Mouse (Mus musculus) ES-Bruce4 (cell line): ENCODE measurements around the gene Il18. TPM values are rescaled to one million over a fixed set of nuclear protein-coding genes. Genes with fewer than 3 reads are reported as not detected.

Experiments used
- H3K27ac ChIP-seq: 2 replicates; pipeline ENCODE4 v1.5.1; 2012; ENCODE audit warnings: low read length, inconsistent platforms; ENCODE audit not compliant: insufficient read depth
- H3K27me3 ChIP-seq: 2 replicates; pipeline ENCODE4 v1.6.1; 2012; ENCODE audit warnings: mild to moderate bottlenecking, low read length, inconsistent platforms; ENCODE audit not compliant: control insufficient read depth, poor library complexity, insufficient read depth, severe bottlenecking
- H3K36me3 ChIP-seq: 2 replicates; pipeline ENCODE4 v1.6.1; 2012; ENCODE audit warnings: inconsistent platforms, mild to moderate bottlenecking, low read length, moderate library complexity; ENCODE audit not compliant: control insufficient read depth, poor library complexity, insufficient read depth, severe bottlenecking
- H3K4me1 ChIP-seq: one replicate; pipeline ENCODE4 v1.8.1; 2011; ENCODE audit warnings: low read length; ENCODE audit not compliant: control insufficient read depth, insufficient read depth
- H3K4me3 ChIP-seq: 2 replicates; pipeline ENCODE4 v1.5.1; 2011; ENCODE audit warnings: low read depth, mild to moderate bottlenecking, low read length
- H3K9ac ChIP-seq: 2 replicates; pipeline ENCODE4 v1.6.1; 2012; ENCODE audit warnings: low read depth, mild to moderate bottlenecking, inconsistent platforms; ENCODE audit not compliant: poor library complexity, severe bottlenecking
- H3K9me3 ChIP-seq: replicated peaks from 2 replicates; pipeline ENCODE4 v1.6.1; 2012; ENCODE audit warnings: mild to moderate bottlenecking, low read length, inconsistent platforms; ENCODE audit not compliant: control insufficient read depth, poor library complexity, insufficient read depth, severe bottlenecking
- CTCF ChIP-seq: IDR thresholded peaks from one replicate; pipeline ENCODE4 v1.8.1; 2011; ENCODE audit warnings: low read depth, low read length
- EP300 ChIP-seq: IDR thresholded peaks from 2 replicates; pipeline ENCODE4 v1.6.1; 2011; ENCODE audit warnings: low read depth, low read length; ENCODE audit not compliant: insufficient read depth
- POLR2A ChIP-seq: IDR thresholded peaks from one replicate; pipeline ENCODE4 v1.8.1; 2011; ENCODE audit warnings: low read length; ENCODE audit not compliant: insufficient read depth
- polyA plus RNA-seq: library from polyadenylated mRNA; stranded (reverse); fragments of >200 nt; gene quantifications from 2 replicates; pipeline ENCODE4 v1.2.4, GENCODE M21; 2011; ENCODE audit warnings: low read depth; ENCODE audit not compliant: missing spikeins, insufficient read depth, insufficient read length

Gene Il18
- polyA plus RNA-seq, 1 experiment, result 1.2 TPM

DNA sequence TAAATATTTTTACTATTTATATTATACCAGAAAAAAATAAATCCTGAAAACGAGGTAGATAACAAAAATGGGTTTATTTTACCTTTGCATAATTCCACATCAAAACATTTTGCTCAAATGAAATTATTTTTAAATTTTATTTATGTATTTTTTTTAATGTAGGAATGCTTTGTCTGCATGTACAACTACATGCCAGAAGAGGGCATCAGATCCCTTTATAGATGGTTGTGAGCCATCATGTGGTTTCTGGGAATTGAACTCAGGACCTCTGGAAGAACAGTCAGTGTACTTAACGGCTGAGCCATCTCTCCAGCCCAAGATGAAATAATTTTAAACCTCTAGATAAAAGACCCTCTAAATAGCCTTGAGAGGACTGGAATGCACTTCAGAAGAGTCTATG lies 33.1 kb upstream of the Il18 start:
- H3K36me3 ChIP-seq, result no peaks in the 10 kb centered on the region; the same call in 1 of the 2 replicates
- no peaks in the 10 kb centered on the region for H3K4me1 ChIP-seq
- no peaks in the 10 kb centered on the region for H3K27me3 ChIP-seq
- H3K27ac ChIP-seq, result no peak overlapping the region
- H3K9me3 ChIP-seq, result no peaks in the 10 kb centered on the region
- H3K4me3 ChIP-seq, result no peak overlapping the region
- no peak for TF ChIP-seq CTCF
- no peak for TF ChIP-seq EP300
- TF ChIP-seq POLR2A, result no peak
- no peak overlapping the region for H3K9ac ChIP-seq

DNA sequence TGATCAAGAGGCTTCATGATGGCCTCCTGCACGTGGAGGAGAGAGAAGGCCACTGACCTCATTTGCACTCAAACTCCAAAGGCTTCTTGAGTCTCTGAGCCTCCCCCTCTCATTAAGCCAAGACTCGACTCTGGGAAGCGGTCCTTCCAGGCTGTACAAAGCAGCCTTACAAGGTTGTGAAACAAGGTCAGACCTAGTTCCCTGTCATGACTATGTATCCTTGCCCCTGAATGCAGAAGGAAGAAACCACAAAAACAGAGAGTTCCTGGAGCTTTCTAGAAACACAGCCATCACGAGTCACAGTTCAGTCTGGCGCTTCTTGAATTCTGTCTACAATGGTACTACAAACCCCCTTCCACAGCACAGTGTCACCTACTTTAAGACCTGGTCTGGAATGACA lies 32.1 kb upstream of the Il18 start:
- H3K9ac ChIP-seq, result no peak overlapping the region
- no peak overlapping the region for H3K27ac ChIP-seq
- H3K4me3 ChIP-seq, result no peak overlapping the region
- TF ChIP-seq CTCF, result no peak
- no peaks in the 10 kb centered on the region for H3K4me1 ChIP-seq
- H3K9me3 ChIP-seq, result no peaks in the 10 kb centered on the region
- no peaks in the 10 kb centered on the region; the same call in 1 of the 2 replicates for H3K36me3 ChIP-seq
- no peaks in the 10 kb centered on the region for H3K27me3 ChIP-seq

DNA sequence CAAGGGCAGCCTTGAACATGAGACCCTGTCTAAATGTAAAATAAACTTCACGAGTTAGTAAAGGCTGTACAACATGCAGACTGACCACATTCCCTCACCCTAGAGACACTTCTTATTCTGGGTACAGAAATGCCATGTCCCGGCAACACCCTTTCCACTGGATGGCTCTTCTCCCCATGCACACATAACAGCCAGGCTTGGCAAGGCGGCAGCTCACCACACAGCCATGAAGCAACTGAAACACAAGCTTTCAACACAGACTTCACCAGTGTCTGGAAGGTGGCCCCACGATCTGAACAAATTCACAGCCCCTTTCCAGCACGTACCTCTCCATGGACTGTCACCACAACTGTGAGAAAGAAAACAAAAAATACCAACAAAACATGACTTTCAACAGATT lies 29.7 kb upstream of the Il18 start:
- Histone ChIP-seq H3K9ac (no peak overlapping the region), H3K4me1 (no peaks in the 10 kb centered on the region), H3K27ac (no peak overlapping the region), H3K27me3 (no peaks in the 10 kb centered on the region), H3K36me3 (no peaks in the 10 kb centered on the region; the same call in 1 of the 2 replicates), H3K9me3 (no peaks in the 10 kb centered on the region), H3K4me3 (no peak overlapping the region)
- no peak for TF ChIP-seq EP300
- no peak for TF ChIP-seq POLR2A
- TF ChIP-seq CTCF, result no peak

DNA sequence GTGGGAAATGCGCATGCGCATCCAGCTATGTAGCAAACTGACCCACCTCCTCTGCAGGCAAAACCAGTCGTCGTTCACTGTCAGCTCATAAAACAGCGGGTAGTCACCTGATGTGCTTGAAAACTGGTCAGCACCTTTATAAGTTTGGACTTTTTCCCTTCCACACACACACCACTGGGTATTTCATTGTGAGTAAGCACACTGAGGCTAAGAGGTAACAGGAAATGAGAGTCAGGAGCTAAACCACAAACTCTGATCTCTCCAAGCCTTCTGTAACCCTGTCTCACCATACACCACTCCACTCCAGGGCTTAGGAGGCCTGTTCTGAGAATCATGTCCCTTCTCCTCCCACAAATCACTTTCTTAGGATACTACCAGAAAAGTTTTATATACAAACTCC lies 29.0 kb upstream of the Il18 start:
- no peak for TF ChIP-seq POLR2A
- TF ChIP-seq CTCF, result no peak
- TF ChIP-seq EP300, result no peak
- no peaks in the 10 kb centered on the region for H3K4me1 ChIP-seq
- no peaks in the 10 kb centered on the region; the same call in 1 of the 2 replicates for H3K36me3 ChIP-seq
- no peaks in the 10 kb centered on the region for H3K27me3 ChIP-seq
- no peak overlapping the region for H3K4me3 ChIP-seq
- H3K9ac ChIP-seq, result no peak overlapping the region
- no peak overlapping the region for H3K27ac ChIP-seq
- H3K9me3 ChIP-seq, result no peaks in the 10 kb centered on the region

DNA sequence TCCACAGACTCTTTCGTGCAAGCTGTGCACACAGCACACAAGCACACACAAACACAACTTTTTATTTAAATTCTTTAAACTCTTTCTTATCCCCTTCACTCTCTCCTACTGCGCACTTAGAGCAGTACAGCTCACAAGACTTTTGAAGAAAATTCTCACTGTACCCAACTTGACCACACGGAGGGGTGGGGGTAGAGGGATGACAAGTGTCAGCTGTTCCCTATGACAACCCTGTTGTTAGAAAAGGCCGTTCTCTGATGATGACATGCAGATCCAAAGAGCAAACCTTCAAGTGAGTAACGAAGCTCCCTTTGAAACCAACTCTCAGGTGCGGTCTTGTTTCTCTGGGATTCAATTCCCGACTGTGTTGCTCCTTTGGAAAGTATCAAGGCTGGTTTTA lies 26.8 kb upstream of the Il18 start:
- Histone ChIP-seq H3K4me3 (peak overlapping the region; percentile 75), H3K27ac (no peak overlapping the region), H3K9me3 (no peaks in the 10 kb centered on the region), H3K36me3 (no peaks in the 10 kb centered on the region), H3K9ac (peak overlapping the region; percentile 9), H3K4me1 (no peaks in the 10 kb centered on the region), H3K27me3 (no peaks in the 10 kb centered on the region)
- no peak for TF ChIP-seq EP300
- no peak for TF ChIP-seq CTCF
- TF ChIP-seq POLR2A, result no peak

DNA sequence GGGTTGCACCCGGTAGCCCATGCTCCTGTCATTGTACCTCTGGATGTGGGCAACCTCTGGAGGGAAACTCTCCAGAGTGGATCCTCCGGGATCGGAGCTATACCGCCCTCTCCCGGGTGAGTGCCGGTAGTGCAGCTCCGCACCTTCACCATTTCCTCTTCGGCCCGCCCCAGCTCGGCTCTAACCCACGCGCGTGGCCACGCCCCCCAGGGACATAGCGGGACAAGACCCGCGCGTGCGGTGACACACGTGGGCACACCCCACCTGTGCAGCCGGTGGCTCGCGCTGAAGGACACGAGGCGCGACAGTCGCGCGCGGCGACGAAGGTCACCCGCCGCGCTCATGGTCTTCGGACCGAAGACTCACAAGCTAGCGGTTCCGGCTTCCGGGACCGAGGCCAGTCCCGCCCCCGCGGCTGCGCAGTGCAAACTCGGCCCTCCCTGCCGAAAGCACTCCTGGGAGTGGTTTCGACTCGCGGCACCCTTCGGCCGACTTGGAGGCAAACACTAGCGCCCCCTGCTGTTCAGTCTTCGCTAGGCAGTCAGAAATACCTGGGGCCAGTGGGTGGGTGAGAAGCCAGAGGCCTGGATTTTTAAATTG lies 26.2 kb upstream of the Il18 start, which contains the start of gene Pts:
Pts (minus strand) TSS at position 432 of the 600 bp plus-strand sequence.
- Histone ChIP-seq H3K4me1 (no peaks in the 10 kb centered on the region), H3K9me3 (no peaks in the 10 kb centered on the region), H3K27me3 (no peaks in the 10 kb centered on the region), H3K36me3 (no peaks in the 10 kb centered on the region), H3K27ac (no peak within 1 kb of the TSS), H3K4me3 (peak within 1 kb of the TSS; percentile 75), H3K9ac (peak within 1 kb of the TSS; percentile 9)
- TF ChIP-seq EP300 (no peak), CTCF (peak; percentile 86)
